Mouse (Mus musculus) small intestine, adult 2 months (tissue): Measurements from ENCODE around the gene Ift80. TPM values are rescaled to one million over a fixed set of nuclear protein-coding genes. Genes with fewer than 3 reads are reported as not detected.
A peak's percentile ranks its signal among the peaks of the same experiment; 100 is the strongest.
"Not testable (repeated sequence)": the region's sequence is repeated elsewhere in the genome, so short reads cannot be mapped to it uniquely, and the experiment has no call there.

Experiments
- H3K27ac ChIP-seq: fragments of 200-500 bp; 2 replicates; pipeline ENCODE4 v1.5.1; 2012; ENCODE audit warnings: low read depth, low read length, control low read depth, inconsistent platforms; ENCODE audit not compliant: insufficient read depth
- H3K27me3 ChIP-seq: fragments of 200-500 bp; 2 replicates; pipeline ENCODE4 v1.6.1; 2012; ENCODE audit warnings: mild to moderate bottlenecking, moderate library complexity, low read length, inconsistent platforms; ENCODE audit not compliant: control insufficient read depth, insufficient read depth
- H3K36me3 ChIP-seq: fragments of 200-500 bp; 2 replicates; pipeline ENCODE4 v1.6.1; 2012; ENCODE audit warnings: mild to moderate bottlenecking, low read length, control low read depth, inconsistent platforms; ENCODE audit not compliant: control insufficient read depth, insufficient read depth
- H3K4me1 ChIP-seq: fragments of 200-500 bp; 2 replicates; pipeline ENCODE4 v1.6.1; 2012; ENCODE audit warnings: low read length, inconsistent platforms, mixed read lengths; ENCODE audit not compliant: control insufficient read depth, insufficient read depth, insufficient read length
- H3K4me3 ChIP-seq: fragments of 200-500 bp; 2 replicates; pipeline ENCODE4 v1.5.1; 2012; ENCODE audit warnings: low read depth, mild to moderate bottlenecking, control low read depth, inconsistent platforms, low read length, moderate library complexity
- CTCF ChIP-seq: fragments of 200-500 bp; IDR thresholded peaks from 2 replicates; pipeline ENCODE4 v1.5.1; 2012; ENCODE audit warnings: low read depth, mild to moderate bottlenecking, control low read depth, inconsistent platforms, low read length, moderate library complexity, mixed read lengths; ENCODE audit not compliant: insufficient replicate concordance, insufficient read length; ENCODE audit errors: extremely low read depth
- POLR2A ChIP-seq: fragments of 200-500 bp; IDR thresholded peaks from 2 replicates; pipeline ENCODE4 v1.6.1; 2012; ENCODE audit warnings: low read depth, mild to moderate bottlenecking, control low read depth, inconsistent platforms, low read length, moderate library complexity
- WGBS: fragments of 180-500 bp; shearing (Covaris S2); methylation state at CpG from one replicate; pipeline ENCODE4 v1.1.7; 2018; 5-methylcytosine and 5-hydroxymethylcytosine counted together
- polyA plus RNA-seq: library from polyadenylated mRNA; depleted of rRNA; stranded (reverse); fragments of >200 nt; gene quantifications from 2 replicates; pipeline ENCODE4 v1.2.3, GENCODE M21; 2012

The Ift80 gene
- polyA plus RNA-seq, 1 experiment: 0.22 TPM

DNA sequence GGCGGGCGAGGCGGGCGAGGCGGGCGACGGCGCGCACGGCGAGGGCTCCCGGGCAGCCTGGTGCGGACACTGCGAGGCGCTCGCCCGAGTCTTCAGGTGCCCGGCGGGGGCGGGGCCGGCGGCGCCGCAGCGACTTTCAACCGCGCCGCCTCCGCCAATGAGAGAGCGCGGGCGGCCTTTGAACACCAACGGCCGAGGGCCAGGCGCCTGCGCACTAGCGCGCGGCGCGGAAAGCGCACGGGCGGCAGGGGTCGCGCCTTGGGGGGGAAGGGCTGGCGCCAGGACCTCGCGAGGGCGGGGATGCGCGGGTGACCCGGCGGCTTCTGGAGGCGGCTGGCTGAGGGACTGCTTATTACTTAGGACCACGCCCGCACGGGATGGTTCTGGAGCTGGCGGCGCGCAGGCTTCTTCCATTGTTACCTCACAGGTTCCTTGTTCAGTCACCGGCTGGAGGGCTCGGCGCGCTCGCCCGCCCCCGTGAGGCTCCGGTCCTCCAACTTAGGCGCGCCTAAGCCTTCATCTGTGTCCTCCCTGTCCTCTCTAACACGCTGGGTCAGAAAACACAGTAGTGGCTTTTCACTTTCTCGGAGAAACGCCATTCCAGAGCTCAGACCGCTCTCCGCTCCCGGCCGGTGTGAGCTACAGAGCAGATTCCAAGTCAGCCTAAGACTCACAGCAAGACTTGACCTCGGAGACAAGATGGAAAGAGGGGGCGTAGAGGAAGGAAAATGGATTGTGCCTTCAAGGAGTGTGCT, 40.5 kb upstream of the Ift80 start, which contains the start of gene Trim59:
Trim59 (minus strand) TSS at position 111 of the 755 bp plus-strand sequence.
- H3K27me3 ChIP-seq: no peaks in the 10 kb centered on the region
- WGBS: under 1% methylated on average over 78 of the region's 80 CpGs
- peak; percentile 52 for TF ChIP-seq POLR2A
- TF ChIP-seq CTCF: no peak
- peaks cover 2% of the 10 kb centered on the region; the same call in 1 of the 2 replicates for H3K36me3 ChIP-seq
- H3K27ac ChIP-seq: peak within 1 kb of the TSS; percentile 63
- peak within 1 kb of the TSS; percentile 89 for H3K4me3 ChIP-seq
- H3K4me1 ChIP-seq: no peaks in the 10 kb centered on the region

DNA sequence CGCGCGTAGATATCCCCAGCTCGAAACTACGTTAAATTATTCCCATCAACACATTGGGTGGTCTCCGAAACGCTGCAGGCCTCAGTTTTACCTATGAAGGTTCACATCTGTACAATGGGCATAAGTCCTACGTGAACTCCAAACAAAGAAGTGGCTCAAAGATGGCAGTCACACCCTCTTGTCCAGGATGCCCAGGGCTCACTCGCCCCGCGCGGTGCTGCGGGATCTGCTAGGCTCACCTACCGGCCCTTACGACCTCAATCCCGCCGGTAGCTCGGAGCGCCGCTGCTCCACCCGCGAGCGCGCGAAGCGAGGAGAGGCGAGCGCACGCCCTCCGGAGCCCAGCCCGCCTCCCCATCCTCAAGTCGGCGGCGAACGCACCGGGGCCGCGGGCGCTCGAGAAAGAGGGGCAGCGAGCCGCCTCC, 39.8 kb upstream of the Ift80 start:
- H3K4me3 ChIP-seq: peak overlapping the region; percentile 89
- peak overlapping the region; percentile 63 for H3K27ac ChIP-seq
- H3K4me1 ChIP-seq: no peaks in the 10 kb centered on the region
- TF ChIP-seq CTCF: no peak
- no peak for TF ChIP-seq POLR2A
- no peaks in the 10 kb centered on the region for H3K27me3 ChIP-seq
- WGBS: under 1% methylated on average over 42 of the region's 42 CpGs
- peaks cover 2% of the 10 kb centered on the region; the same call in 1 of the 2 replicates for H3K36me3 ChIP-seq

DNA sequence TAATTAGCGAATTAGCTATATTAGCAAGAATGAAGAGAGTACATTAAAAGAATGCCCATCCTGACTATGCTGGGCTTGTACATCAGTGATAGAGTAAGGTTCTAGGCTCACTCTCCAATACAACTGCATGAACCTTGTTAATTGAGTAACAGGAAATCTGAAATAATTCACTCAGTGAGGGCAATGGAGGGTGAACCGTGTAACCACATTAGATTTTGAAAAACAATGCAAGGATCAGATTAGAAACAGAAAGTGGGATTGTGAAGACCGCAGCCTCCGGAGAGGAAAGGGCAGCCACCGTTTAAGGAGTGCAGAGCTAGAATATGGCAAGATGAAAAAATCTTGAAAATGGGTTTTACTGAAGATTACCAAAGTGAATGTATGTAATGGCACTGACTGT, 36.9 kb upstream of the Ift80 start:
- Histone ChIP-seq H3K36me3 (peaks cover 7% of the 10 kb centered on the region), H3K4me3 (no peak overlapping the region), H3K27ac (no peak overlapping the region), H3K4me1 (no peaks in the 10 kb centered on the region), H3K27me3 (no peaks in the 10 kb centered on the region)
- 41% methylated on average over 5 of the region's 5 CpGs for WGBS
- no peak for TF ChIP-seq CTCF
- TF ChIP-seq POLR2A: no peak

DNA sequence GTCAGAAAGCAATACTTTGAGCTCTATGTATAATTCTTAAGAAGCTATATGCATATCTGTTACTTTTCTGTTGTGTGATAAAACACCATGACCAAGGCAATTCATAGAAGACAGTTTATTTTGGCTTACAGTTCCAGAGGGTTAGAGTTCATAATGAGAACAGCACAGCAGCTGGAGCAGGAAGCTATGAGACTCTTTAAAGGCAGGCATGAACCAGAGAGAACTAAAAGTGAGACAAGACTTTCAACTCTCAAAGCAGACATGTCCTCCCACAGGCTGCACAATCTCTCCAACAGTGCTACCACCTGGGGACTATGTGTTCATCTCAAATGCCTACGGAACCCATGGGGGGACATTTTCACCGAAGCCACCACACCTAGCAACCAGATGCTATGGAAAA, 35.7 kb upstream of the Ift80 start:
- H3K36me3 ChIP-seq: peaks cover 10% of the 10 kb centered on the region
- TF ChIP-seq CTCF: no peak
- no peaks in the 10 kb centered on the region for H3K27me3 ChIP-seq
- H3K4me3 ChIP-seq: no peak overlapping the region
- 94% methylated on average over 2 of the region's 2 CpGs for WGBS
- H3K4me1 ChIP-seq: no peaks in the 10 kb centered on the region
- no peak overlapping the region; the same call in 1 of the 2 replicates for H3K27ac ChIP-seq

DNA sequence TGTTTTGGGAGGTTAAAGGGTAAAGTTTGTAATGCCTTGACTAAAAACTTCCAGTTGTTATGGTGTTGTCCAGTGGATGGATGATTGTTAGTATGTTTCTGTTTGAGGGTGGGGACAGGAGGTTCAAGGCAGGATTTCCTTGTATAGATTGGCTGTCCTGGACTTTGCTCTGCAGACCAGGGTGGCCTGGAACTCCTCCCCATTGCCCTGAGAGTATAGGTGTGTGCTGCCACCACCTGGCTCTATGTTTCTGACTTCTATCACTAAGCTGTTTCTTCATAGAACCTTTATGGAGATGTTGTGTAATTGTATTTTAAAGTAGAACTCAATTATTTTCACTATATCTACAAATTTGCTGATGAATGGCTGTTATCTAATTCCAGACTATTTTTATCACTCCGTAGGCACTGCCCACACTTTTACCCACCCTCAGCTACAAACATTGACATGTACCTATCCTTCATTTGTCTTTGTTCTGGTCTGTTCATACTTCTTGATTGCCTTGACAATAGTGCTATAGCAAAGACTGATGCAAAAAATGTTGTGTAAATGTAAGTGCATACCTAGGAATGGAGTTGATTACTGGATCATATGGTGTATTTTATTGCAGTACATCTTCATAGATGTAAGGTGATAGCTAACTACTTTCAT, 21.9 kb upstream of the Ift80 start:
- TF ChIP-seq POLR2A: no peak
- peak; percentile 51; the same call in 1 of the 2 replicates for TF ChIP-seq CTCF
- H3K36me3 ChIP-seq: peaks cover 36% of the 10 kb centered on the region
- no peak overlapping the region for H3K4me3 ChIP-seq
- H3K4me1 ChIP-seq: no peaks in the 10 kb centered on the region
- 33% methylated on average over 1 of the region's 1 CpGs for WGBS
- H3K27ac ChIP-seq: no peak overlapping the region
- H3K27me3 ChIP-seq: no peaks in the 10 kb centered on the region

- Histone ChIP-seq H3K36me3 (peaks cover 36% of the 10 kb centered on the region), H3K27ac (no peak overlapping the region)
- TF ChIP-seq POLR2A (no peak), CTCF (no peak)
Observed at GRCm38 (mm10) chr3:69020764-69021163, 16.4 kb upstream of the Ift80 start.

GRCm38 (mm10) chr3:69020285-69020684, 15.9 kb upstream of the Ift80 start:
- Histone ChIP-seq H3K36me3 (peaks cover 36% of the 10 kb centered on the region), H3K27ac (no peak overlapping the region), H3K27me3 (no peaks in the 10 kb centered on the region), H3K4me1 (no peaks in the 10 kb centered on the region), H3K4me3 (no peak overlapping the region)
- 87% methylated on average over 2 of the region's 2 CpGs for WGBS
- TF ChIP-seq POLR2A: no peak
- TF ChIP-seq CTCF: no peak

More at GRCm38 (mm10) chr3:69020764-69021163, 16.4 kb upstream of the Ift80 start:
- Histone ChIP-seq H3K4me3 (no peak overlapping the region), H3K27me3 (no peaks in the 10 kb centered on the region), H3K4me1 (no peaks in the 10 kb centered on the region)

- not testable (repeated sequence) for H3K4me1 ChIP-seq, H3K27me3 ChIP-seq, H3K4me3 ChIP-seq, H3K27ac ChIP-seq
- H3K36me3 ChIP-seq: peaks cover 32% of the 10 kb centered on the region
- WGBS: 97% methylated on average over 2 of the region's 2 CpGs
Observed at GRCm38 (mm10) chr3:69018635-69019034, 14.3 kb upstream of the Ift80 start.
